Mouse (Mus musculus): ENCODE data around the gene Cldn20. TPM values are rescaled to one million over a fixed set of nuclear protein-coding genes. Genes with fewer than 3 reads are reported as not detected.

Gene Cldn20
- total and polyA plus RNA-seq, 2 experiments from 2014 or later = 0.37 to 0.46 TPM

DNA sequence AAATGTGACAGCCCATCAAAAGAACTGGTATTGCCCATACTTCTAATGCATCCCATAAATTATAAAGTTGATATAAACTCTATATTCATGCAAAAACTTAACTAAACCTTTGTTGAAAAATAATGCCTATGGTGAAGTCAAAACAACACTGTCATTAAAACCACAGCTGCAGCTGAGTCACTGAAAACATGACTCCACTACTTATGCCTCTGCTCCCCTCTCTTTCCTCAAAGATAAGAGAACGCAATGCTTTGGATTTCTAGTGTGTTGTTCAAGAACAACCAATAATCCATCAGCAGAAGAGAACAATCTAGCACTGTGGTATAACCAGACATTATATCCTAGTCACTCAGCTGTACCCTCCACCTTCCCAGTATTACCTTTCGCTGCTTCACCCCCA, 8.0 kb downstream of the Cldn20 start:
- ATAC-seq (no peak), DNase-seq (ENCODE audit: low spot score) (no peak)
- WGBS = 95% methylated on average over 2 of the region's 2 CpGs

DNA sequence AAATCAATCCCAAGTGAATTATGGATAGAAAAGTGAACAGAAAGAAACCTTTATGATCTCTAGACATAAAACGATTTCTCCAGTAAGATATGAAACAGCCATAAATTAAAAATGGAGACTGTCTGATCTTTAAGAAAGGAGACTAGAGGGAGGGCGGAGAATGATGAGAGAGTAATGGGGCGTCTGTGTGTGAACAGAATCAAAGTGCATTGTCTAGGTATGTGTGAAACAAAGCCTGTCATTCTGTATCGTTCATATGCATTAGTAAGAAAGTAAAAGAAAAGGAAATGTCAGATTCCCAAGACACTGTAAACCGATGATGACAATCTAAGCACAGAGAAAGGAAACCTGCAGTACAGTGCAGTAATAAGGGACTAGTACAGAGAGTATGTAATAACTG, 8.7 kb downstream of the Cldn20 start:
- Histone ChIP-seq H3K27me3 (ENCODE audit: insufficient read depth, low read length) (no peaks in the 10 kb centered on the region), H3K27ac (no peak overlapping the region), H3K4me2 (ENCODE audit: low read depth, low read length) (no peak overlapping the region), H3K36me3 (ENCODE audit: insufficient read depth, low read length) (peaks cover 7% of the 10 kb centered on the region; the same call in 1 of the 2 replicates), H3K4me1 (ENCODE audit: insufficient read depth, low read length) (no peaks in the 10 kb centered on the region), H3K4me3 (ENCODE audit: low read length) (no peak overlapping the region), H3K9me3 (ENCODE audit: low read length) (no peaks in the 10 kb centered on the region), H3K9ac (replicated peaks; ENCODE audit: low read length) (no peak overlapping the region)
- WGBS = 88% methylated on average over 5 of the region's 5 CpGs
- DNase-seq (ENCODE audit: low spot score) = no peak
- ATAC-seq = no peak
- no peak for TF ChIP-seq CTCF (IDR thresholded peaks at IDR 0.05; ENCODE audit: low read depth)

More for the DNA sequence above, 8.0 kb downstream of the Cldn20 start:
- no peak overlapping the region for H3K27ac ChIP-seq
- no peaks in the 10 kb centered on the region for H3K4me1 ChIP-seq (ENCODE audit: insufficient read depth, low read length)
- peaks cover 7% of the 10 kb centered on the region; the same call in 1 of the 2 replicates for H3K36me3 ChIP-seq (ENCODE audit: insufficient read depth, low read length)
- no peak overlapping the region for H3K9ac ChIP-seq (replicated peaks; ENCODE audit: low read length)
- no peak for TF ChIP-seq CTCF (IDR thresholded peaks at IDR 0.05; ENCODE audit: low read depth)
- no peak overlapping the region for H3K4me2 ChIP-seq (ENCODE audit: low read depth, low read length)
- H3K9me3 ChIP-seq (ENCODE audit: low read length) = no peaks in the 10 kb centered on the region
- H3K27me3 ChIP-seq (ENCODE audit: insufficient read depth, low read length) = no peaks in the 10 kb centered on the region
- H3K4me3 ChIP-seq (ENCODE audit: low read length) = no peak overlapping the region

DNA sequence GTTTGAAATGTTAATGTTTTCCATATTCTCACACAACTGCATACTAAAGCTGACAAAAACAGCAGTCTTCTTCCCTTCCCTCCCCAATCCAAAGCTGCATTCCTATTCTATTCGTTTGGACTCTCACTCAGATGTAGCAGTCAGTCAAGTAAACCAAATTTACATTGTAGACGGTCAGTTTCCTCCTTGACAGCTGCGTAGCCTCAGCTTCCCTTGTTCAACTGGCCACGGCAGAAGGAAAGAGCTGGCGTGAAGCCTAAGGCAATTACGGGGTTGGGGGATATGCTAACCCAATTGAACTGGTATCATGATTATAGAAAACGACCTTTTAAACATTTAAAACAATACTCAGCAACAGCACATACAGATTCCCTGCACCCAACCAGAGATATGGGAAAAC, 15.4 kb downstream of the Cldn20 start:
- H3K9me3 ChIP-seq (ENCODE audit: low read length) = no peaks in the 10 kb centered on the region
- TF ChIP-seq CTCF (IDR thresholded peaks at IDR 0.05; ENCODE audit: low read depth) = no peak
- 42% methylated on average over 7 of the region's 7 CpGs for WGBS
- H3K27me3 ChIP-seq (ENCODE audit: insufficient read depth, low read length) = no peaks in the 10 kb centered on the region
- H3K27ac ChIP-seq = no peak overlapping the region
- peaks cover 3% of the 10 kb centered on the region; the same call in 1 of the 2 replicates for H3K36me3 ChIP-seq (ENCODE audit: insufficient read depth, low read length)
- no peak overlapping the region for H3K4me3 ChIP-seq (ENCODE audit: low read length)
- DNase-seq (ENCODE audit: low spot score) = no peak
- no peak overlapping the region for H3K9ac ChIP-seq (replicated peaks; ENCODE audit: low read length)
- H3K4me1 ChIP-seq (ENCODE audit: insufficient read depth, low read length) = no peaks in the 10 kb centered on the region
- no peak for ATAC-seq
- H3K4me2 ChIP-seq (ENCODE audit: low read depth, low read length) = no peak overlapping the region

DNA sequence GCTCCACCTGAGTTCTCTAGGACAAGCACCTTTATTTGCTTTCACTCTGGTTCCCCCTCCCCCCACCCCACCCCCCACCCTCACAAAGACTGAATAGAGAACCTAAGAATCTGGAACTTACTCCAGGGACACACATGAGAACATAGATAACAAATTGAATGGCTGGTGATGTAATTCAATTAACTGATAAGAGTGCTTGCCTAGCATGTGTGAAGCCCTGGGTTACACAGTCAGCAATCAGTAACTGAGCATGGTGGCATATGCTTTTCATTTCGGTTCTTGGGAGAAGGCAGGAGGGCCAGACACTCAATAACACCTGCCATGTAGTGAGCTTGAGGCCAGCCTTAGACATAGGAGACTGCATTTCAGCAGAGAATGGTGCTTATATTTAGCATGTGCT, 23.9 kb downstream of the Cldn20 start:
- H3K27ac ChIP-seq = no peak overlapping the region
- no peak for TF ChIP-seq CTCF (IDR thresholded peaks at IDR 0.05; ENCODE audit: low read depth)
- 64% methylated on average over 1 of the region's 1 CpGs for WGBS
- no peaks in the 10 kb centered on the region for H3K9me3 ChIP-seq (ENCODE audit: low read length)
- no peak overlapping the region for H3K4me2 ChIP-seq (ENCODE audit: low read depth, low read length)
- H3K9ac ChIP-seq (replicated peaks; ENCODE audit: low read length) = no peak overlapping the region
- no peaks in the 10 kb centered on the region for H3K36me3 ChIP-seq (ENCODE audit: insufficient read depth, low read length)
- H3K4me1 ChIP-seq (ENCODE audit: insufficient read depth, low read length) = no peaks in the 10 kb centered on the region
- no peak for ATAC-seq
- no peaks in the 10 kb centered on the region for H3K27me3 ChIP-seq (ENCODE audit: insufficient read depth, low read length)
- no peak for DNase-seq (ENCODE audit: low spot score)
- no peak overlapping the region for H3K4me3 ChIP-seq (ENCODE audit: low read length)

DNA sequence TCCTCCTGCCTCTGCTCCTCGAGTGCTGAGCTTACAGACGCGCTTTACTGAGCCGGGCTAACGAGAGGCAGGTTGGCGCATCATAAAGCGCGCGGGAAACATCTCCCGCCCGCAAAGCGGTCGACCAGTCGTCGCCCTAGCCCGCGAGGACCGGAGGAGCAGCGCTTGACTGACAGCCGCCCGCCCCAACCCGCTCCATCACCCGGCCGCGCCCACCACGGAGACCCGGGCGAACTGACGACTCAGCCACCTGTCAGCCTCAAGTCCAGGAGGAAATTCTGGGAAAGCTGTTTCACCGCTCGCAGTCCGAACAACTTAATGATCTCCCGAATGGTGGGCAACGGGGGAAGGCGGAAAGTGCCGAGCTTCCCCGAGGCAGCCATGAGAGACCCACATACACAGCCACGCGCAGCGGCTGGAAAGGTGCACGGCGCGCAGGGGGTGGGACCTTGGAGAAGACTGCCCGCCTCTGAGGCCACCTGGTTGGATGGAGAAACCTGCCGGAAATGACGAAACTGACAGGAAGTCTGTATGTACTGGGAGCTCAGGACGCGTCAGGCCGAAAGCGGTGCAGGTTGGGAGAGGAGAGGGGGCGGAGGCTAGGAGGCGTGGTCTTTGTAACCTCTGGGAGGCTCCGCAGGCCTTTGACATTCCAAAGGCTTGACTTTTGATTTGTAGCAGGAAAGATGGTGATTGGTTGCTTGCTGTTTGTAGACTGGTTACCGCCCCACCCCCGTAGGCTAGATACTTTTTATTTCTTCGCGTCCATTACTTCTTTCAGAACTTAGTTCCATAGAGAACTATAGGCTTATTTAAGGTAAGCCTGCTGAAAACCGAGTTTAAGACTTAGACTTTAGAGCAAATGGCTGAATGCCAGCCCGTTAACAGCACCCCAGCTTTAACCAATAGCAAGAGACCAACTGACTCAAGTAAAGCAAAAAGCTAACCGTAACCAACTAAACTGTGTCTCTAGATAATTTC, 25.3 kb downstream of the Cldn20 start, which contains the start of gene Tfb1m:
TSS of gene Tfb1m (minus strand) at position 451 of the 981 bp plus-strand sequence.
- ATAC-seq = peak; percentile 100
- DNase-seq (ENCODE audit: low spot score) = peak; percentile 99
- Histone ChIP-seq H3K4me1 (ENCODE audit: insufficient read depth, low read length) (no peaks in the 10 kb centered on the region), H3K9me3 (ENCODE audit: low read length) (no peaks in the 10 kb centered on the region), H3K4me2 (ENCODE audit: low read depth, low read length) (peak within 1 kb of the TSS; percentile 67), H3K27me3 (ENCODE audit: insufficient read depth, low read length) (no peaks in the 10 kb centered on the region), H3K9ac (replicated peaks; ENCODE audit: low read length) (peak within 1 kb of the TSS; percentile 53), H3K27ac (peak within 1 kb of the TSS; percentile 84), H3K4me3 (ENCODE audit: low read length) (peak within 1 kb of the TSS; percentile 53), H3K36me3 (ENCODE audit: insufficient read depth, low read length) (no peaks in the 10 kb centered on the region)
- no peak for TF ChIP-seq CTCF (IDR thresholded peaks at IDR 0.05; ENCODE audit: low read depth)
- 1% methylated on average over 60 of the region's 60 CpGs for WGBS

DNA sequence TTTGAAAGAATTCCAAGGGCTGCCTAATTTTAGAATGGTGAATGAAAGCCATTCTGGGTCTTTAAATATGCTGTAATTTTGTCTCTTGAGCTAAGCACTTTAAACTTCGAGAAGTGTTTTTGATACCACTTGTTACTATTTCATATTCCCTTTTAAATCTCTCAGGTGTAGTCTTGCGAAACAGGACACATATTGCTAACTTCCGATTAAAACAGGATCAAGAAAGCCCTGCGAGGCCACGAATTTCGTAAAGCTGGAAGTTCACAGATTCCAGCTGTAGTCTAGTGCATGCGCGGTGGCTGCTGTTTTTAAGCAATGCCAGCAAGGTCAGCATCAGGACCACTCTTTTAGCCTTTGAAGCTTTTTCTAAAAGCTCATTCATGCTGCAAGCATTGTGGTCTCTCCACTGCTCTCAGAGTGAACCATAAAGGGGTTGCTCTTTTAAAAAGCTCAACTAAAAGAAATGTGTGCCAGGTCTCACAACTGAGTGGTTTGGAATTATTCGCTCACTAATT, 26.1 kb downstream of the Cldn20 start:
- ATAC-seq (no peak), DNase-seq (ENCODE audit: low spot score) (no peak)
- peak overlapping the region; percentile 67 for H3K4me2 ChIP-seq (ENCODE audit: low read depth, low read length)
- H3K4me3 ChIP-seq (ENCODE audit: low read length) = peak overlapping the region; percentile 53
- no peak overlapping the region; the same call in 1 of the 2 replicates for H3K27ac ChIP-seq
- H3K27me3 ChIP-seq (ENCODE audit: insufficient read depth, low read length) = no peaks in the 10 kb centered on the region
- TF ChIP-seq CTCF (IDR thresholded peaks at IDR 0.05; ENCODE audit: low read depth) = no peak
- no peaks in the 10 kb centered on the region for H3K4me1 ChIP-seq (ENCODE audit: insufficient read depth, low read length)
- WGBS = 68% methylated on average over 9 of the region's 9 CpGs
- peak overlapping the region; percentile 1; the same call in 1 of the 2 replicates for H3K9ac ChIP-seq (replicated peaks; ENCODE audit: low read length)
- no peaks in the 10 kb centered on the region for H3K36me3 ChIP-seq (ENCODE audit: insufficient read depth, low read length)
- no peaks in the 10 kb centered on the region for H3K9me3 ChIP-seq (ENCODE audit: low read length)

All from hindbrain, postnatal 0 days (tissue).